Mouse (Mus musculus) liver, embryonic 14.5 days (tissue): ENCODE data around the gene Slc45a1.

Experiments
- CTCF ChIP-seq: IDR thresholded peaks from 2 replicates; pipeline ENCODE4 v1.5.1; 2016; ENCODE audit warnings: antibody characterized with exemption, low read depth, control low read depth
- EP300 ChIP-seq: IDR thresholded peaks from 2 replicates; pipeline ENCODE4 v1.6.1; 2016; ENCODE audit warnings: antibody characterized with exemption, low read depth

GRCm38 (mm10) chr4:150659926-150660610 lies 8.1 kb upstream of the Slc45a1 start:
- TF ChIP-seq CTCF (peak; percentile 60), EP300 (no peak)
